Mouse (Mus musculus) adrenal gland, postnatal 36 days (tissue): ENCODE data around the gene Atn1. TPM values are rescaled to one million over a fixed set of nuclear protein-coding genes. Genes with fewer than 3 reads are reported as not detected.
"Not testable (repeated sequence)": the region's sequence is repeated elsewhere in the genome, so short reads cannot be mapped to it uniquely, and the experiment has no call there.

ENCODE experiments used
- DNase-seq, 2 experiments: peaks; one replicate each; pipeline ENCODE4 v3.0.0; 2021; ENCODE audit warnings: mixed read lengths in 1 of 2
- long read RNA-seq, 2 experiments: library from polyadenylated mRNA; stranded (forward); transcript quantifications; one replicate each; pipeline ENCODE4 v2.0.0; 2021; ENCODE audit warnings: borderline sequencing depth in 2 of 2
- total RNA-seq, 2 experiments: library from RNA; stranded (reverse); gene quantifications; 2 replicates each; pipeline ENCODE4 v1.2.3; 2021

Gene Atn1
- total RNA-seq: 10 to 100 TPM; 77.4 to 78.1 TPM
- long read RNA-seq, experiment 1, partial matches to known transcripts: 12 of 19 reads
- long read RNA-seq, experiment 1, other reads (novel, unspliced or antisense): 7 of 19 reads
- long read RNA-seq, experiment 2, partial matches to known transcripts: 6 of 7 reads
- long read RNA-seq, experiment 2, other reads (novel, unspliced or antisense): 1 of 7 reads

DNA sequence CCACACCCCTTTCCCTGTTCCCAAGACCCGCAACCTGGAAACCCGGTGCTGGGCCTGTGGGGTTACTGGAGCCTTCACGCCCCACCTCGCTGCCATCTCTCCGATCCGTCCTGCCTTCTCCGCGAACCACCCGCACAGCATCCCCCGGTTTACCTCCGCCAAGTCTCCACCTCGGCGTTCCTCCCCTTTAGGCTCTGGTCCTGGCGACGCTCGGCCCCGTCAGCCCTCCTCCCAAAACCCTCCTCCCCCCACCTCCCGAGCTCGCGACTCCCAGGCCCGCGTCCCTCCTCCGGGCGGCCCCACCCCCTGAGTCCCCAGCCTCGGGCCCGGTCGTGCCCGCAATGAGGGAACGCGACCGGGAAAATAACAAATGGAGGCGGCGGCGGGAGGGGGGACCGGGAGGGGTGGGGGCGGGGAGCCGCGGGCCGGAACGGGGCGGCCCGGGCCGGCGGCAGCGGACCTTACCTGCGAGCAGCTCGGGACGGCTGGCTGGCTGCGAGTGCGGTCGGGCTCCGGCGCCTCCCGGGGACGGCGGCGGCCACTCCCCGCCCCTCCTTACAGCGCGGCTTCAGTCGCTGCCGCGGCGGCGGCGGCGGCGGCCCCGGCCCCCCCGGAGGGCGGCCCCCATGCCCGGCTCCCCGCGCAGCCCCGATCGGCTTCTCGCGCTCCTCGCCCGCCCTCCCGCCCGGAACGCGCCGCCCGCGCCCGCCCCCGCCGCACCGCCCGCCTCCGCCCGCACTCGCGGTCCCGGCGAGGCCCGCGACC is at the start of gene Atn1, which contains the start of gene Gm45234:
Gene Atn1, minus strand, starts transcription at position 694 of the 765 bp plus-strand sequence.
Gene Gm45234, minus strand, starts transcription at position 191 of the 765 bp plus-strand sequence.
- DNase-seq: peak; percentile 83 to 93

GRCm38 (mm10) chr6:124805341-124806321 is 49.3 kb upstream of the Atn1 start:
- peak; percentile 97 to 99 for DNase-seq

GRCm38 (mm10) chr6:124804341-124804740 is 48.0 kb upstream of the Atn1 start:
- DNase-seq: no peak

- not testable (repeated sequence) for DNase-seq
These were observed 47.4 kb upstream of the Atn1 start for GRCm38 (mm10) chr6:124803691-124804090.

DNA sequence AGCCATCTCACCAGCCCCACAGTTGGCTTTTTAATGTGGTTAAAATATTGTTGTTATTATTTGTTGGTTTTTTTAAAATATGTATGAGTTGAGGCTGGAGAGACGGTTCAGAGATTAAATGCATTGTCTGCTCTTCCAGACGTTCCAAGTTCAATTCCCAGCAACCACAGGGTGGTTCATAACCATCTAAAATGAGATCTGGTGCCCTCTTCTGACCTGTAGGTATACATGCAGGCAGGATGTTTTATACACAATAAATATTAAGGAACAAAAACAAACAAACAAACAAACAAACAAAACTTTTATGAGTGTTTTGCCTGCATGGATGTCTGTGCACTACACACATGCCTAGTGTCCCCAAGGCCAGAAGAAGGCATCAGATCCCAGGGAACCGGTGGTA is 46.7 kb upstream of the Atn1 start:
- DNase-seq: no peak

DNA sequence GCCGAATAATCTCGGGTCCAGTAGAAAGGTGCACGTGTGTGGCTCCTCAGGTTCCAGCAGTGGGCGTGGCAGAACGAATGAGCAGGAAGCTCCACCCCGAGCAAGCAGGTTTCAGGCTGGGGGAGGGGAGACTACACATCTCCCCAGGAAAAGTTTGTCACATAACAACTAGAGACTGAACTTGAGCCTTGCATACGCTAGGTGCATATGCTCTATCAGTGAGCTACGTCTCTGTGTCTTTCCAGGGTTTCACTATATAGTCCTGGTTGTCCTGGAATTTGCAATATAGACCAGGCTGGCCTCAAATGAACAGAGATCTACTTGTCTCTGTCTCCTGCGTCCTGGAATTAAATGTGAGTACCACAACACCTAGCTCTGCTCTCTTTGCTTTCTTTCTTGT is 46.1 kb upstream of the Atn1 start:
- not testable (repeated sequence) for DNase-seq

- DNase-seq: no peak
These were observed 39.9 kb upstream of the Atn1 start for GRCm38 (mm10) chr6:124796200-124796599.

DNA sequence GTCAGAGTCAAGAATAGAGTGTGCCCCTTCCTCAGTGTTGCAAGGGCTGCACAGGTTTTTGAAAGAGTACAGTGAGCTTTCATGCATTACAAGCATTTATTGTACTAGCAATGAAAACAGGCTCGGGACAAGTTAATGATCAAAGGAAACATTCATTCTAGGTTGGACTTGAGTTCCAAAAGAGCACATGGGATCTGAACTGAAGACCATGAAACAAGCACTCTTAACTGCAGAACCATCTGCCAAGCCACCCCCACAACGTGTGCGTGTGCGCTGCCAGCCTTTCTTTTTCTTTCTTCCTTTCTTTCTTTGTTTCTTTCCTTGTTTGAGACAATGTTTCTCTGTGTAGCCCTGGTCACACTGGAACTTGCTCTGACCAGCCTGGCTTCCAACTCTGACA is 39.5 kb upstream of the Atn1 start:
- no peak for DNase-seq

DNA sequence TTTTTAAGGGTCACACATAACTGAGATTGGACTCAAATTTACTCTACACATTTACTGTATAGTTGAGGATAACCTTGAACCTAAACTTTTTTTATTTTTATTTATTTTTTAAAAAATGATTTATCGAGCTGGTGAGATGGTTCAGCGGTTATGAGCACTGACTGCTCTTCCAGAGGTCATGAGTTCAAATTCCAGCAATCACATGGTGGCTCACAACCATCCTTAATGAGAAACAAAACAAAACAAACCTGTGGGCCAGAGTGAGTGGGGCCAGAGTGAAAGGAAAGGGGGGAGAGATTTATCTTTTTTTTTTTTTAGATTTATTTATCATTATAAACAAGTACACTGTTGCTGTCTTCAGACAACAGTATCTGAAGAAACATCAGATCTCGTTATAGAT is 35.6 kb upstream of the Atn1 start:
- DNase-seq: no peak

GRCm38 (mm10) chr6:124790121-124790520 is 33.8 kb upstream of the Atn1 start:
- DNase-seq: no peak

DNA sequence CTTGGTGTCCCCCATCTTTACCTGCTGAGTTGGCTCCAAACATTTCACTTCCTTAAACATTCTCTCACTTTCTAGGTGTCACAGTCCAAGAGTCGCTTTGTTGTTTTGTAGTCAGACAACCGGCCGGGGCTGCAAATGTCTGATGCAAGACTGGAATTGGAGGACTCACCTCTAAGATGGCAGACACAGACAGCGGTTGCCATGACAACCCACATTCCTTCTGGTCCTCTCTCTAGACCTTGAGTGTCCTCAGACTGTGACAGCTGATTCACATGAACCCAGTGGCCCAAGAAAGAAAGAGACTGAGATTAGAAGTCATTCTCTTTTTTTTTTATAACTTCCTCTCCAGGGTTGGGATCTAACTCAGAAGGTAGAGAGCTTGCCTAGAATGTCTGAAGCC is 33.2 kb upstream of the Atn1 start:
- no peak for DNase-seq

GRCm38 (mm10) chr6:124787722-124788121 is 31.4 kb upstream of the Atn1 start:
- DNase-seq: no peak

DNA sequence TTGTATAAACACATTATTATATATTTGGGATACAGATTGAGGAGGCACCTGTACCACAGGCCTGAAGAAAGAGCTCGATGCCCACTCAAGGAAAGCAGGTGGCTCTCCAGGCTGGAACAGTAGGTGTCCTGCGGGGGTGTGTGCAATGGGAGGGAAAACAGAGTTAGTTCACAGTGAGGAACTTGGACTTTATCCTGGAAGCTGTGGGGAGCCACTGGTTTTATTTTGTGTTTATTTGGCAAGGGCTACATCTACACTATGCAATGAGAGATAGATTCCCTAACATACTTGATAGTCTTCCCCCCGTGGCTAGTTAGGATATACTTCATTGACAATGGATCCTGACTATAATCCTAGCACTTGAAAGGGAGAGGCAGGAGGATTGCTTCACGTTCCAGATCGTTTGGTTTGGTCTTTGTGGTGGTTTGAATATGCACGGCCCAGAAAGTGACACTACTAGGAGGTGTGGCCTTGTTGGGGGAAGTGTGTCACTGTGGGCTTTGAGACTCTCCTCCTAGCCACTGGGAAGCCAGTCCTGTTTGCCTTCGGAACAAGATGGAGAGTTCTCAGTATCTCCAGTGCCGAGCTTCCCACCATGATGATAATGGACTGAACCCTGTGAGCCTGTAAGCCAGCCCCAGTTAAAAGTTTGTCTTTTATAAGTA is 30.6 kb upstream of the Atn1 start:
- no peak for DNase-seq

DNA sequence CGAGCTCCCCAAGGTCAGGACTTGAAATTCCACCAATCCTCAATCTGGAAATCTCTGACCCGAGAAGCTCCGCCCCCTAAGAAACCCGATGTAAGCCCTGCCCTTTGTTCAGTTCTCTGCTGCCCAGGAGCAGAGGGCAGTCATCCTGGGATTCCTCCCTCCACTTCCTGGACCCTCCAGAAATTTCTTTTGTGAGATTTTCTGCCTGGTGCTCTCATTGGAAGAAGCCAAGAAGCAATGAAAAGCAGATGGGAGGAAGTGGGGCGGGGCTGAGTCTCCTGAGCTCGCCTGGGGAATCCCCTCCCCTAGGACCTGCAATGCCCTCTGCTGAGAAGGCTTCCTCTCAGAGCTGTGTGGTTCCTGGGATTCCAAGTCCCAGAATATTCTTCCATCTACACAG is 26.1 kb upstream of the Atn1 start:
- peak in 1 of 2 experiments; percentile 38 for DNase-seq

DNA sequence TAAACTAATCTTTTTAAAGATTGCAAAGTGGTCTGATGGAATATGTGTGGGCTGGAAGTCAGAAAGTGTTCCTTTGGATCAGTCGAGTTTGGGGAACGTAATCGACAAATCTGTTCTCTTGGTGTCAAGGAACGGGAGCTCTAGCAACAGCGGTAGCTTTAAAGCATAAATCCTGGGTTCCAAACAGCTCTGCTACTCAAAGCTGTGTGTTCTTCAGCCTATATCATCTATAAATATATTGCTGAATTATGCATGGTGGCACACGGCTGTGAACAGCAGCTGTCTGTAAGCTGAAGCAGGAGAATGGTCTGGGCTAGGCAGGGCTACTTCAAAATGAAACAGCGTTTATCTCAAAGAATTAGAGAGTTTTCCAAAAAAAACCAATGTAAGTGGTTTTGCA is 24.6 kb upstream of the Atn1 start:
- no peak for DNase-seq

DNA sequence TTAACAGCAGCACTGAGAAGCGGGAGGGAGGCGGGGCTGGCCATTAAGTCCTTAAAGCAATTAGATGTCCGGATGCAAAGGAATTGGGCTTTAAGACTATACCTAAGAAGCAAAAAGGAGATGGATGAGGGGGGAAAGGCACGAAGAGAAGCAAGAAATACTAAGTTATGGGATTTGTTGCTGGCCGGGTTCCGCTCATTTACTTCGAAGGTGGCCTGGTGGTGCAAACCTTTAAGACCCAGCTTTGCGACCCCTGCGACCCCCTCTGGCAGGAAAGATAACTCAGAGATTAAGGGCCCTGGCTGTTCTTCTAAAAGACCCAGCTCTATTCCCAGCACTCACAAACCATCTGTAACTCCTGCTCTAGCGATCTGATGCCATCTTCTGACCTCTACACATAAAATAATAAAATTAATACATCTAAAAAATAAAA is 23.7 kb upstream of the Atn1 start:
- no peak for DNase-seq

DNA sequence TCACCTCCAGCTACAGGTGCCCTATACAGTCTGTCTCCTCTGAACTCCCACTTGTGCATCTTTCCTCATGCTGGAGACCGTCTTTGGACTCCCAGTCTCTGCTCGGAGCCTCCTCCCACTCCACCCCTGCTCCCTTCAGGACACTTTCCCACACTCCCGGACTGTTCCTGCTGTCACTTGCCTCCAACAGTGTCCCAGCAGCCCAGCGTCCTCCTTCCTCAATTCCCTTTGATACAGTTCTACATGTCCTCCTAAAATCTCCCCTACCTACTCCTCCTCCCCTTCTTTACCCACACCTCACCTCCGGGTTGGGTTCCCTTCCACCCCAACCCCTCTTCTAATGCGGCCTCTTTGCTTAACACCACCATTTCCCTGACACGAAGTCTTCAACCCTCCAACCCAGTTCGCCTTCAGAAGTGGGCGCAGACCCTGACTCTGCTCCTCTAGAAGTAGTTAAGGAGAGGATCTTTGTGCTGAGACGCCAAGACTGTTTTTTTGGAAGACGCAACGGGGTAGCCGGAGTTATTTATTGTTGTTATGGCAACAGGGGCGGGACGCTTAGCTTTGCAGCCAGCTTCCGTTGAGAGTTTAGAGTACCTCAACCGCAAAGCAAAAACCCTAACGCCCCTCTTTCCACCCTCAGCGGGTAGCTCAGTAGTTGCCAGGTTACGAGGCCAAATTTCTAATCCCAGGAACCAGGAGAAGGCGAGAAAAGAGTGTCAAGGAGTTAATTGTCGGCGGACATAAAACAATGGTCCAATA is 23.1 kb upstream of the Atn1 start, which contains the start of gene Lrrc23:
Gene Lrrc23, minus strand, starts transcription at position 506 of the 762 bp plus-strand sequence.
- peak; percentile 44 to 62 for DNase-seq

DNA sequence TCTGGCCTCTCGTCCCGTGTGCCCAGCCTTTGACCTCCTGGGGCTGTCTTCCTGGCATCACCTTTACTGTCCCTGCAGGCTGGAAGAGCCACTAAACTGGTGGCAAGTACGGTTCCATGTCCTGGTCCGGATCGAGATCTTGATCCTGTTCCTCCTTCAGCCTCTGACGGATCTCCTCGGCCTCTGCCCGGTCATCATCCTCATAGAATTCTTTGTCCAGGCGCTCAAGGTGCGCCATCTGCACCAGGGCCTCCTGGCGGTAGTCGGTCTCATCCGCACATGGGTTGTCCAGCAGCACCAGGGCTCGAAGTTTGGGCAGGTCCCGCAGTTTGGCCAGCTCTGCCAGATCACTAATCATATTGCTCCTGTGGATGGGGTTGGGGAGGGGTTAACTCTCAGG is 14.2 kb upstream of the Atn1 start:
- DNase-seq: no peak

DNA sequence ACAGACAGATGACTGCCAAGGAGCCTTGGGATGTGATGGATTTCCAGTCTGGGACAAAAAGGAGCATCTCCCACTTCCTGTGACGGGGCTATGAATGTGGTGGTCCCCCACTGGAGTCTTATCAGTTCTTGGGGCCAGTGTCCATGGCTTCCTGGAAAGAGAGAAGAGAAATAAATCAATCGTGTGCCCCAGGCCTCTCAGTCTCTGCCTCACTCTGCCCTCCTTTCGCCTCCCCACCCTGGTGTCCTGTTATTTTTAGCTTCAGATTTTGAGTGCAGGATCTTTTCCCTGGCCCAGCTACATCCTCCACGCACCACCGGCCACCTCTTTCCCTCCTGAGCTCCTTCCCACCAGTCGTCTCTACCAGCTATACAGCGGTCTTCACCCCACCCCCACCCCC is 13.7 kb upstream of the Atn1 start:
- no peak for DNase-seq

GRCm38 (mm10) chr6:124769101-124769765 is 12.9 kb upstream of the Atn1 start, which contains the start of gene Eno2:
TSS of gene Eno2 (minus strand) at chr6:124769673.
- peak; percentile 66 to 83 for DNase-seq

DNA sequence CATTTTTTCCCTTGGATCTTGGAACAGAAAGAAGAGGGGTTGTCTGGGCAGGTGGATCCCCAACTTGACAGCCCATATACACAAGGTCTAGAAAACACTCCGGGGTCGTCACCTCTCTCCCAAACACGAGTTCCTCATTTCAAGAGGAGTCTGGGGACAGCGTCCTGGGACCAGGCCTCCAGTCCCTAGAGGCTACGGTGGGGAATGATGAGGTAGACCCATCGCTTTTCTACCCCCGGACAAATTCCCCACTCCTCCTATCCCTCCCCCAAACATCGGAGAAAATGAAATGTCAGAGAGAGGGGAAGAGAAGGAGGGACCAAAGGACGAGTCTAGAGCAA is 12.3 kb upstream of the Atn1 start:
- no peak for DNase-seq
